Mouse (Mus musculus) thymus, postnatal 14 days (tissue): ENCODE measurements around the gene Alk.
"Not testable (repeated sequence)": the region's sequence is repeated elsewhere in the genome, so short reads cannot be mapped to it uniquely, and the experiment has no call there.

Source experiments
- DNase-seq: peaks from one replicate; pipeline ENCODE4 v3.0.0; 2021

Alk gene

DNA sequence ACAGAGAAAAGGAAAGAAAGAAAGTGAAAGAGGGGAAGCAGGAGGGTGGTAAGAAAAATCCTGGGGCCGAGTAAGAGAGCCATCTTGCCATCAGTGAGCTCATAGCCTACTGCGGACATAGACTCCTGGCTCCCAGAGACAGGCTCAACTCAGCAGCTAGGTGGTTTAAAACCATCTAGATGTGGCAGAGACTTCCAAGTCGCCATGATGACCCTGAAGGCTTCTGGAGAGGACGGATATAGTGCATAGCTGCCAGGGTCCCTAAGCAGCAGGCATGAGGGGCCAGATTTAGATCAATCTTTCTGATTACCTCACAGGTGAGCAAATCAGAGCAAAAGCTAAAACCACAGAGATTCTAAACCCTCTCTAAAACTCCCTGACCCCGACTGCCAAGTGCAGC, 76.9 kb downstream of the Alk start:
- no peak for DNase-seq

DNA sequence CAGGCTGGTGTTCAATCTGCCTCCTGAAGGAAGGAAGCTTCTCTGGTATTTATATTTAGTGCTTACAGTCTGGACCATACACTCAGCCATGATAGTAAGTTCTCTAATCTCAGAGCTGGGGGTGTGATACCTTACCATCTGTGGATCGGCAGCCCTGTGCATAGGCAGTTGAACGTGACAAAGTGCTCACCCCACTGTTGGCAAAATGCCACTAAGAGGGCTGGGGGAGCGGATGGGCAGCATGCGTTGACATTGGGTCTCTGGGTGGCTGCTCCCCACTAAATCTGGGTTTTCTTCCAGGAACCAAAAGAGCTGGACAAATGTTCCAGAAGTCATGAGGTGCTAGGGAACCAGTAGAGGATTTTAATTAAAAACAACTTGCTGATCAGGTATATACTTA, 78.1 kb downstream of the Alk start:
- no peak for DNase-seq

DNA sequence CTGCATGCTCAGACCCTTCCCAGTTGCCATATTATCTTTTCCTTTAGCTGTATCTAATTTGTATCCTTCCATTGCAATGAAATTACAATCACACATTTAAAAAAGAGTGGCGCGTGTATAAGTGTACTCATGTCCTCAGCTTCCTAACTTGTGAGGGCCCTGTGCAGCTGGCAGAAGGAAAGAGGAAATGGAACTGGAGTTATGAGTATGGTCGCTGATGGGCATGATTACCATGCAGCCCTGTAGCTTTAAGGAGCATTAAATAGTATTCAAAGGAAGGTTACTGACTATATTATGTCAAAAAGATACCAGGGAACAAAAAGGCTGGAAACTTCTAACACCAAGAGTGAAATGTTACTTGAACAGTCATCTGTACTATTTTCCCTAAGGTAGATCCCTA, 79.6 kb downstream of the Alk start:
- no peak for DNase-seq

DNA sequence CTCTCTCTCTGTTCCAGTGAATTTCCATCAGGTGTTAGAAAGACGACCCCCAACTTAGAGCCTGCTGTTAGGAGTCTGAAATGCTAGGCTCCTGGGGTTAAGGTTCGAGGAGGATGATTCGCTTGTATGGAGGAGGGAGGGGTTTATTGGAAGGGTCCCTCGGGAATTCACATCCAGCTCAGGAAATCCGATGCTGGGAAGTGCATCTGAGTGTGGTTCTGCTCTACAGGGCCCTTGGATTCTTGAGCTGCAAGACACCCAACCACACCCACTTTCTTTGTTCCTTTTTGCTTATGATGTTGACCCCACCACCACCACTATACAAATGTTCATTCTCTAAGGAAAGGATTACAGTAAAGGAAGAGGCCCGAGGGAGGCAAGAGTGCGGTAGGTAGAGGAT, 81.4 kb downstream of the Alk start:
- DNase-seq, result no peak

DNA sequence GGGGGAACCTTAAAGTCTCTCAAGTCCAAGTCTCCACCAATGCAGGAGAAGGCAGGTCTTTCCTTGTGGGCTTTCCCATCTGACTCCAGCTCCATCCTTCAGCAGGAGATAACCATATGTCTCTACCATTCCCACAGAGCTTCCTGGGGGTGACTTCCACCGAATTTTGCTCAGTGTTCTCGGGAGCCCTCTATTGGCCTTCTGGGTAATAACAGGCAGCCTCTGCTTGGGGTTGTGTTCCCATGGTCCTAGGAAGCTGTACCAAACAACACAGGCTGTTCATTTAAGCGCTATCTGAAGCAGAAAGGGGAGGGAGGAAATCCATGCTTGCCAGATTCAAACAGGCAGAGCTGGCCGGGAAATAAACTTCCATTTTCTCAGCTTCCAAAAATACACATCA, 82.0 kb downstream of the Alk start:
- DNase-seq, result no peak

DNA sequence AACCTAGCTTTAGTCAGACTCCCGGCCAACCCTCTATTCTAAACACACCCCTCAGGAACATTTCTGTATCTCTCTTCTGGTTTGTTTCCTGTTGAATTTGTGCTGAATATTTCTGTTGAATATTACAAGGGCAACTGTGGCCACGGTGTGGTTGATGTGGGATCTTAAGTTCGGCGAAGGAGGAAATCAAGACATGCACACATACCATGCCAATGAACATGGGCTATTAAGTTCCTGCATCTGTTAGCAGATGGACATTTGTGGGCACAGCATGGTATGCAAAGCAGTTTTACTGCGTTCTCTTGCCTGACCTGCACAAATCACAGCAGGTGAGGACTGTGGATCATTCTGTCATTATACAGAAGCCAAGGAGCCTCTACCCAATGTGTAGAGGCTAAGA, 83.1 kb downstream of the Alk start:
- no peak for DNase-seq

DNA sequence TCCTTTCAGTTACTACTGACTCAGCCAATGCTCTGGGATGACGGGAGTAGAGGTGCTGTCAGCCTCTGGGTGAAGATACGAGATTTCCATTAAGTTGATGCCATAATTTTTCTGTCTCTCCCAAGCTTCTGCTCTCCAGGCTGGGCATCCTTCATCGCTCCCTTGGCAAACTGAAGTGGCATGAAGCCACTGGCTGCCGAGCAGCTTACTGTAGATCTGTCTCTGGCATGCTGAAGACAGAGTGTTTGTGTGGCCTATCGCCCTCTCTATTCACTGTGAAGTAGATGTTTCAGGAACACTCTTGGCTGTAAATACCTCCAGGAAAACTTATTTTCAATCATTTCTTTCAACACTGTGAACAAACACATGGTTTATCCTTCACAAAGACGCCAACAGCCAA, 93.7 kb downstream of the Alk start:
- no peak for DNase-seq

DNA sequence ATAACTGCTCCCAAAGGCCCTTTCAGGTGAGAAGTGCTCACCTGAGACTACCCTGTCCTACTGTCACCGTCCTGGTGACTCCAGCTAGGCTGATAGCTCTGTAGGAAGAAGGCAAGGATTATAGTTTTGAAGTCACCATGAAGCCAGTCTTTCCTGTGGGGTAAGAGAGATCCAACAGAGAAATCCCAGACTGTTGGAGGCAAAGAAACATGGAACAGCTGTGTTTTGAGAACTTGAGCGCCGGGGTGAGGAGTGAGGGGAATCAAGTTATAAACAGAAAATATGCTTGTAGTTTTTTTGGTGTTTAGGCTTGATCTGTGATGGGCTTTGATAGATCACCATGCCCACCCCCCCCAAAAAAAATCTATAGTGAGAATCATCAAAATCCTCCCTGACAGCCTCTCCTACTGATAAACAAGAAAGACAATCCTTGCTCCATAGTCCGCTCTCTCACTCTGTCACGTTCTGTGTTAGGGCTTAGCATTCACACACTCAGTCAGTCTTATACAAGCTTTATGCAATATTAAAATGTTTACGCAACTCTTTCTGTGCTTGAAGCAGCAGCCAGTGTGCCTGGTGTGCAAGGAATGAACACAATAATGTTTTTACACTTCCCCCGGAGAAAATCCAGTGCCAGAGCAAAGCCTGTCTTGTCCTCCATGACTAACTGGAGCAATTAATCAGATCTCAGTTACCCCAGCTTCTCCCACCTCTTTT, 95.6 kb downstream of the Alk start:
- DNase-seq, result no peak

DNA sequence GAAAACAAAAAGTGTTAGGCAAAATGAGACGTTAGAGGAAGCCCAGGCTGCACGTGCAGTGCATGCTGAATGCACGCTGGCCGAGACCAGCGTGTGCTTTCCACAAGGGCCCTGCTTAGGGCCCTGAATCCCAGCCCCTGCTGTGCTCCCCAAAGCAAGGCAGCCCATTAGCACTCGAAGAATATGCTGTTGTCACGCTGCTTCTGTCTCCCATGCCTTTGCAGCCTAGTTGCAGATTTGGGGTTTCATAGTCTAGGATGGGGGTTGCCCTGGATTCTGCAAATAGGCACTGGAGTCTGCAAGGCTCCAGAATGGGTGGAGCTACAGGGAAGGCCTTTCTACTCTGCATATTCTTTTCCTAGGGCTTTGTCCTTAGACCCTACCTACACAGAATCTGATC, 99.2 kb downstream of the Alk start:
- DNase-seq, result no peak

DNA sequence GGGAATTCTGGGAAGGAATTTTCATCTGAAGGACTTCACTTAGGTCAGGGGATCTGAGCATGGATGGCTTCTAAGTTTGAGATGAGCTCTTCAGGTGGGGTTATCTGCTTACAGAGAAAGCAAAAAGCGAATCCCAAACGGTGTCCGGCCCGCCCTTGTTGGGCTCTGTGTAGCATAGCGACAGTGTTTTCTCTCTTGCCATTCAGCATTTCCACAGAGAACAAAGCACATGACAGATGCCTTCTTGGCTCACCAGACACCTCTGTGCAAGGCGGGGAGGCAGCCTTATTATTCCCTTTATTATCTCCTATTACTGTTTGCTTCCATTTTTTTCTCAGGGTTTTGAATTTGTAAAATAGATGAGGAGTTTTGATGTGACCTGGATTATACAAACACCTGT, 99.8 kb downstream of the Alk start:
- no peak for DNase-seq

DNA sequence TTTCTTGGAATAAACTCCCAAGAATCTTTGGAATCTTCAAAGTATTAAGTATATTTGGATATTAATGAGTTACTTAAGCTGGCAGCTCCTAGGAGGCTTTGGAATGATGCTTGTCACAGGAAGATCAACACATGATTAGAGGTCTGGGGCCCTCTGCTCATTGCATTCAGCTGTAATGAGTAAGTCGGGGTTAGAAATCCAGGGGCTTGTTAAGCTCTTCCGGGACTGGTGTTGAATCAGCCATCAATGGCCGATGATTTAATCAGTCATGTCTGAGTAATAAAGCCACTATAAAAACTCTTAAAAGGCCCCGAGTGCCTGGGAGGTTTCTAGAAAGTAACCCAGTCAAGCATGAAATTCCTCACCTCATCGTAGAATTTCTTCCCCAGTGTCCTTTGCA, 109.0 kb downstream of the Alk start:
- no peak for DNase-seq

DNA sequence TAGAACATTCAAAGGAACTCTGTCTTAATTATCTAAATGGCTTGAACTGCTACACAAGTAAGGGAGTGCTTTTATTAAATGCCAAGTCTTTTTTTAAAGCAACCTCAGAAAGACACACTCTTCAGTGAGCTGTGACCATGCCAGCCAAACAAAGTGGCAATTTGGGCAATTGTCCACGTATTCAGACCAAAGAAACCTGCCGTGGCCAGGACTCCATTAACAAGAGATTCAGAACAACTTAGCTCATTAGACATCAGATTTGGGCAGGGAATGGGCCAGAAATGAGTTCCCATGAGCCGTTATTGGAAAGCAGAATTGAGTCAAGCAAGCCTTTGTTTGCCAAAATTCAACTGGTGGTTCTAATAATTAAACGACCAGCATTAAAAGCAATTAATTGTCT, 118.8 kb downstream of the Alk start:
- no peak for DNase-seq

DNA sequence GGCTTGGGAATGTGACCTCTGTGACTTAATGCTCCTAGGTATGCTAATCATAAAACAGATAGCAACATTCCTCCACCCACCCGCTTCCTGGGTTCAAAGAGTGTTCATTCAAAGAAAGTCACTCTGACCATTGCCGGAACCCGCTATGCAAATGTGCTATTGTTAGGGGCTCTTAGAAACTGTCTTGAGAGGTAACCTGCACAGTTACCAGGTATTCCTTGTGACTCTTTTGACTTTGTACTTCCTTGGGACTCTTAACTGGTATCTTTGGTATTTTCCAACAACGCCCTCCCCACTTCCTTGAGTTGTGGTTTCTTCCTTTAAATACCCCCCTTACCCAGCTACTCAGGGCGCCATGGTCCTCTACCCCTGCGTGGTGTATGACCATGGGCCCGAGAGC, 125.2 kb downstream of the Alk start:
- DNase-seq, result not testable (repeated sequence)

DNA sequence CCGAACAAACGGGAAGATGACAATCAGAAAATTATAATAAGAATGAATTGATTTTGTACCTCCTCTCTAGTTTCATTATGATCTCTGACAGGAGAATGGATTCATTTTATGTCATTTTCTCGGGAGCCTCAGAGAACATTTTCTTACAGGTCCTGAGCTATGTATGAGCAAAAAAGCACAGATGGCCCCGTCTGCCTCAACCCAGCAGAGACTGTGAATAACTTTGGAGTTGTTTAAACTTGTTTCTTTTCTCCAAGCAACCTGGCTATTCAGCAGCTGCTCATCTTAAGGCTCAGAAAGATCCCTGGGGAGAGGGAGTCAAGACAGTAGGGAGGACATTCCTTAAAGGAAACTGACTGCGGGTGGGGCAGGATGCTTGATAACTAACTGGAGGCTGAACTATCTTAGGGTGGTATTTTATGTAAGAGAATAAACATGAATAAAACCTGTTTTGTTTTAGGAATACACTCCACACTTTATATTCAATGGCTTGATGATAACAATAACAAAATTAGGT, 126.5 kb downstream of the Alk start:
- no peak for DNase-seq

DNA sequence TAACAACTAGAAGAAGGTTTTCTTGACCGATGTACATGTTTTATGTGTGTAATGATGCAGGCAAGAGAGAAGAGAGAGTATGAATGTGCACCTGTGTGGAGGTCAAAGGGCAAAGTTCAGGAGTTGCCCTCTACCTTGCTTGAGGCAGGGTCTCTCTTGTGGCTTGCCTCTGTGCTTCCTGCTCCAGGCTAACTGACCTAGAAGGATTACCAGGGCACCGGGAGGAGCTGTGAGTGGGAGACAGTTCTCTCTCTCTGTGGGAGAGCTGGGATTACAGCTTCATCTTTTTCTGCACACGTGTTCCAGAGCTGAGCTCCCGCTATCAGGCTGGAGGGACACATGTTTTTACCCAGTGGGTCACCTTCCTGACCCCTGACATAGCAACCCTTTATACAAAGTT, 127.5 kb downstream of the Alk start:
- no peak for DNase-seq

DNA sequence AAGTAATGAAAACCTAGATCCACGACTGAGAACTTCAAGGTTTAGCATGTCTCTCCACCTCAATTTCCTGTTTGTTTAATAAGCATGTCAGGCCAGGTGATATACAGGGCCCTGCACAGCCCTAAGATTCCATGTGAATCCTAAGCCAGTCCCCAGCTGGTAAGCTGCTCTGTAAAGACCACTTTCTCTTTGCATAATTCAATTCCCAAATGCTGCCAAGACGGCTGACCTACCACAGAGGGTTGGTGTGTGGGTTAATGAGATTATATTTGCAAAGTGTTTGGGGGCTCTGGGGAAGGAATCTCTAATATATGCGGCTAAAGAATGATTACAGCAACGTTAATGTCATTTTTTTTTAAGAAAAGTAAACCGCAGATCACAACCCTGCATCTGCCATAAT, 130.3 kb downstream of the Alk start:
- no peak for DNase-seq

DNA sequence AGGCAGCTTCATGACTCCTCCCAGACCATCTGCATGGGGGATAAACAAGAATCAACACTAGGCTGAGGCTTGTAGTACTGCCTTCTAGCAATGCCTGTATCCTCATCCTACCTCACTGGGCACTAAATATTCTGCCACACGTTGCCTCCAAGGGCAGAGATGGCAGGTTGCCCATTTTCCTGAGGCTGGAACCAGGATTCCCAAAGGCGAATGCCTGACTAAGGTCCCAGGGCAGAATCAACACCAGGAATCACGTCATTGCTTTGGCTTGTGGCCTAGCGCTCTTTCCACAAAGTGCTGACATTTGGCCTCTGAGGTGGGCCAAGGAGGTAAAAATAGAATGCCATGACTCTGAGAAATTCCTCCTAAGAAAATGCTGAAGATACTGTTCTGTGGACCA, 155.9 kb downstream of the Alk start:
- no peak for DNase-seq

DNA sequence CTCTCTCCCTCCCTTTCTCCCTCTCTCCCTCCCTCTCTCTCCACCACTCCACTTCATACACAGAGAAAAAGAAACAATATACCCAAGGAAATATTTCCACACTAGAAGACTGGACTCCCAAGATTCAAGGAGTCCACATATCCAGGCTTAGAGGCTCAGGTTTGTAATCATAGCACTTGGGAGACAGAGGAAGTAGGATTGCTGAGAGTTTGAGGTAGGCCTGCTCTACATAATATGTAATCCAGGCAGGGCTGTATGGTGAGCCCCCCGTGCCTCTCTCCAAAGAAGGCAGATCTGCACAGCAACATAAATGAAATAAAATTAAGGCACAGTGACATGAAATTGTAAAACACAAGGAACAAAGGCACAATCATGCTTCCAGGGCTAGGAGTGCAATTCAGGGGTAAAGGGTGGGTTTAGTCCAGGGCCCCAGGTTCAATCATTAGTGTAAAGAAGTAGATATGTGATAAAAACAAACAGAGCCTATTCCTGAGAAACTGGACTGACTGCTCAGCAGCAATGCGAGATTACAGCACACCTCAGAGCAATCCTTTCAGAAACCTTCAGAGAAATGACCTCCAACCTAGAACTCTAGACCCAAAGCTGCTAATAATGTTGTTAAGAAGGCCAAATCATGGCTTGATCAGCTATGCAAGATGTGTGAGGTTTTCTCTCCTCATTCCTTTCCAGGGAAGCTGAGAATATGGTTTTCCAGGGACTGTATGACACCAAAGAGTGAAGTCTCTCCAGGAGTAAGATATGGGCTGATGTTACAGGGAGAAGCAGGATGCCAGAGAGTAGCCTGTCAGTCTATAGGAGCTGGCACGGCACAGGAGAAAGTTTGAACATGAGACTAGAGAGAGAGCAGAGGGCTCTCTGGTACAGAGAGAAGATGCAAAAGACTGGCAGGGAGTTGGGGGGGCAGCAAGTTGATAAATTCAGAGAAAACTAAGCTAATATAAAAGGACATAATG, 158.9 kb downstream of the Alk start:
- DNase-seq, result no peak

DNA sequence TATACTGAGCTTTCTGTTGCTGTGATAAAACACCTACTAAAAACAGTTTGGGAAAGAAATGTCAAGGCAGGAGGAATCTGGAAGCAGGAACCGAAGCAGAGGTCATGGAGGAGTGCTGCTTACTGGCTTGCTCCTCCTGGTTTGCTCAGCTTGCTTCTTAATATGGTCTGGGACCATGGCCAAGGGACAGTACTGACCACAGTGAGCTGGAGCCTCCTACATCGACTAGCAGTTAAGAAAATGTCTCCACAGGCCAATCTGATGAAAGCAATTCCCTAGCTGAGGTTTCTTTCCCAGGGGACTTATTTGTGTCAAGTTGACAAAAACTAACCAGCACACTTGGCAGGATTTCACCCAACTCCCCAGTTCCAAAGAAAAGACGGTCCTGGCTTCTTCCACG, 187.0 kb downstream of the Alk start:
- no peak for DNase-seq

DNA sequence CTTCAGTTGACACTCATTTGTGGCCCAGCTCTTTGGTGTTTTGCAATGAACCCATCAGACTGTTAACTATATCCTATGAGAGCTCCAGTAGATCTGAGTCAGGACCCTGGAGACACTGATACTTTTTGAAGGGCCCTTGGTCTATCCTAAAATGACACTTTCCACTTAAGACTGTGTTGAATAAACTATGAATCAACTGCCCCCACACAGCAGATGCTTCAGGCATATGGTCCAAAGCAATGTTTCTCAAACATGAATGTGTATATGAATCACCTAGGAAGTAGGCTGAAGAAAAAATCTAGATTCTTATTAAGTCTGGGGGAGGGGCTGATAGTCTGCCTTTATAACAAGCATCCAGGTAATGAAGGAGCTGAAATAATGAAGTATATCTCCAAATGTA, 189.8 kb downstream of the Alk start:
- DNase-seq, result no peak

DNA sequence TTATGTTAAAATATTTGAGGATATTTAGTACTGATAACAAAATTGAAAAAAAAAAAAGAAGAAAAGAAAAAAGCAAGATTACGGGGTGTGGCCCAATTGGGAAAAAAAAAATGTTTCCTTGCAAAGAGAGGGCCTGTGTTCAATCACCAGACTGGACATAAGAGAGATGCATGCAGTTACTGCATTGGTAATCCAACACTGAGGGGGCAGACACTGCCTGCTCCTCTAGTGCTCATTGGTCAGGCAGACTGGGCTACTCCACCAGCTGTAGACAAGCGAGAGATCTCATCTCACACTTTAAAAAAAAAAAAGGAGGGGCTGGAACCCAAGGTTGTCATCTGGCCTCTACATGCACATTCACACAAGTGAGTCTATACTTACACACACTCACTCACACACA, 199.6 kb downstream of the Alk start:
- DNase-seq, result no peak

DNA sequence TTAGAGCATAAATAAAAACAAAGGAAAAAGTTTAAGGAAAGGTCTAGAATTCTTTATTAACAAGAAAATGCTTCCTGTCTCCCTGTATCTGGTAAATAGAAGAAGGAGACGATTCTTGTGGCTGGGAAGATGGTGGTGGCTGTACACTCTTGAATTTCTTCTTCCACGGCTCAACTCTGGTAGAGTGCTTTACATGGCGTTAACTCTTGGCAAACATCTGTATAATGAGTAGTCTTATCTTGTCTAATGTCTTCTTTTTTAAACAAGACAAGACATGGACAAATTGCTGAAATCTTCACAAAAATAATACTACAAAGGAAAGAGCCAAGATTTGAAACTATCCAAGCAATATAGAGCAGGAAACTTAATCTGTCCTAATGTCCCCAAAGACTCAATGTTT, 202.6 kb downstream of the Alk start:
- no peak for DNase-seq

DNA sequence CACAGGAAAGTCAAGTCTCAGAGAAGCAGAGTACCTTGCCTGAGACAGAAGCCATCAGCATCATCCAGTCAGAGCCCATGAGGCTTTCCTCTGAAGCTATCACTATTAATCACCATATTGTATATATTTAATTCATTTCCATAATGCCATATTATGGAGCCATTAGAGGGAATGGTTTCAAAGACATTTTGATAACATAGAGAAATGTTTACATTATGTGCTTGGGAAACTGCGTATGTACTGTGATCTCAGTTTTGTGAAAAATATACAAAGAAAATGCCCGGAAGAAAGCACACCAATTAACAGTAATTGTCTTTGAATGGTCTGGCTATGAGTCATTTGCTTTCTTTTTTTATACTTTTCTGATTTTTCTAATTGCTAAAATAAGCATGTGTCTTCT, 203.1 kb downstream of the Alk start:
- DNase-seq, result no peak

DNA sequence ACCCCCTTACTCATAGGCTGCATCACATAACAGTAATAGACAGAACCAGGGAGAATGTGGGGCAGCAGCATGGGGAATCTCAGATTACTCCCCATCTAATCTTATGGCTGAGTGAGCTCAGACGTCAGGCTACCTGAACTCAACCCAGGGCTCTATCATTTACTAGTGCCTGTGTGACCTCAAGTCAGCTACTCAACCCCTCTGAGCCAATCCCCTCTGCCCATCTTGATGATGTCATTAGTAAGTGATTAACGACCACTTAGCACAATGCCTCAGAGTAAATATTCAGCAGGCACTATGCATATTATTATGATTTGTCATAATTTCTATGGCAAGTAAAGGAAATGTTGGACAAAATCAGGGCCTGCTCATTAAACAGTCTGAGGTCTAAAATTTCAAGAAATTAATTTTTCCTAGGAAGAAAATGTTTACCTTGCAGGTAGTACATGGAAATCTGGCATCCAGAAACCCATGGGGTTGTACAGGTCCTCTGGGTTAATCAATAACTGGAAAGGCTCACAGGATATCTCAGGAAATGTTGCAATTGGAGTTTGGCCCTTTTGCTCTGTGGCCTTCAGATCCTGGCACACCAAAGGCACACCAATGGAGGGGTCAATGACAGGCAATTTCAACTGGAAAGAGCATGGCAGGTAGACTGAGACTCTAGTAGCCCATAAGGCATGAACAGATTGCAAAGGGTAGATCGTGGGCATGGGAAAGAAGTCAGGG, 204.9 kb downstream of the Alk start:
- no peak for DNase-seq
